Mouse (Mus musculus) stomach, postnatal 0 days (tissue): ENCODE results near the gene Sema6d.

ENCODE experiments used
- CTCF ChIP-seq: IDR thresholded peaks from 2 replicates; pipeline ENCODE4 v1.5.1; 2016; ENCODE audit warnings: antibody characterized with exemption, low read depth, mild to moderate bottlenecking, moderate library complexity
- EP300 ChIP-seq: optimal IDR thresholded peaks from 2 replicates; pipeline ENCODE3; 2016; ENCODE audit warnings: antibody characterized with exemption

DNA sequence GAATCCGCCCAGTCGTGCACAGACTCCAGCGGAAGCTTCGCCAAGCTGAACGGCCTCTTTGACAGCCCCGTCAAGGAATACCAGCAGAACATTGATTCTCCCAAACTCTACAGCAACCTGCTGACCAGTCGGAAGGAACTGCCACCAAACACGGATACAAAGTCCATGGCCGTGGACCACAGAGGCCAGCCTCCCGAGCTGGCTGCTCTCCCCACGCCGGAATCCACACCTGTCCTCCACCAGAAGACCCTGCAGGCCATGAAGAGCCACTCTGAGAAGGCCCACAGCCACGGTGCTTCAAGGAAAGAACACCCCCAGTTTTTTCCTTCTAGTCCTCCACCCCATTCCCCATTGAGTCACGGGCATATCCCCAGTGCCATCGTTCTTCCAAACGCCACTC lies 574.4 kb downstream of the Sema6d start:
- no peak for TF ChIP-seq EP300
- no peak for TF ChIP-seq CTCF
